Mouse (Mus musculus): ENCODE data around the gene Gli2. TPM values are rescaled to one million over a fixed set of nuclear protein-coding genes. Genes with fewer than 3 reads are reported as not detected.

The Gli2 gene
- polyA plus RNA-seq, 1 experiment from 2014 or later, result 11.6 TPM

- Histone ChIP-seq H3K4me1 (replicated peaks; ENCODE audit: control insufficient read depth, insufficient read depth, low read length) (0 out of 2 replicates have a peak, but pooled peaks cover 5% of the 10 kb centered on the region), H3K9me3 (ENCODE audit: control insufficient read depth, low read length) (no peaks in the 10 kb centered on the region), H3K4me2 (ENCODE audit: low read length) (peak overlapping the region; percentile 41), H3K27ac (ENCODE audit: low read depth) (no peak overlapping the region), H3K27me3 (replicated peaks; ENCODE audit: control insufficient read depth, insufficient read depth, low read length) (0 out of 2 replicates have a peak, but pooled peaks cover 6% of the 10 kb centered on the region), H3K4me3 (ENCODE audit: low read depth, low read length) (0 out of 2 replicates have a peak overlapping the region, but pooled peaks have one; percentile 0), H3K36me3 (ENCODE audit: control insufficient read depth, insufficient read depth, low read length) (no peaks in the 10 kb centered on the region), H3K9ac (ENCODE audit: low read length) (no peak overlapping the region)
- DNase-seq (ENCODE audit: low spot score) (peak; percentile 63), ATAC-seq (replicated peaks; ENCODE audit: low FRiP score, low TSS enrichment, low read depth) (peak; percentile 51; the same call in 1 of the 2 replicates)
- WGBS, result 25% methylated on average over 31 of the region's 31 CpGs
These were observed 227.8 kb downstream of the Gli2 start for GRCm38 (mm10) chr1:118825467-118826219.

GRCm38 (mm10) chr1:118825035-118825434 lies 228.4 kb downstream of the Gli2 start:
- Histone ChIP-seq H3K9ac (ENCODE audit: low read length) (no peak overlapping the region), H3K9me3 (ENCODE audit: control insufficient read depth, low read length) (no peaks in the 10 kb centered on the region), H3K4me3 (ENCODE audit: low read depth, low read length) (no peak overlapping the region), H3K27me3 (replicated peaks; ENCODE audit: control insufficient read depth, insufficient read depth, low read length) (0 out of 2 replicates have a peak, but pooled peaks cover 6% of the 10 kb centered on the region), H3K4me1 (replicated peaks; ENCODE audit: control insufficient read depth, insufficient read depth, low read length) (0 out of 2 replicates have a peak, but pooled peaks cover 5% of the 10 kb centered on the region), H3K36me3 (ENCODE audit: control insufficient read depth, insufficient read depth, low read length) (no peaks in the 10 kb centered on the region), H3K27ac (ENCODE audit: low read depth) (no peak overlapping the region), H3K4me2 (ENCODE audit: low read length) (no peak overlapping the region)
- DNase-seq (ENCODE audit: low spot score) (no peak), ATAC-seq (replicated peaks; ENCODE audit: low FRiP score, low TSS enrichment, low read depth) (peak; percentile 39; the same call in 1 of the 2 replicates)
- WGBS, result 49% methylated on average over 3 of the region's 3 CpGs

GRCm38 (mm10) chr1:118822258-118822657 lies 231.2 kb downstream of the Gli2 start:
- H3K36me3 ChIP-seq (ENCODE audit: control insufficient read depth, insufficient read depth, low read length), result no peaks in the 10 kb centered on the region
- H3K4me1 ChIP-seq (replicated peaks; ENCODE audit: control insufficient read depth, insufficient read depth, low read length), result 0 out of 2 replicates have a peak, but pooled peaks cover 5% of the 10 kb centered on the region
- no peak overlapping the region for H3K4me2 ChIP-seq (ENCODE audit: low read length)
- H3K9me3 ChIP-seq (ENCODE audit: control insufficient read depth, low read length), result 0 out of 2 replicates have a peak, but pooled peaks cover 3% of the 10 kb centered on the region
- H3K9ac ChIP-seq (ENCODE audit: low read length), result no peak overlapping the region
- DNase-seq (ENCODE audit: low spot score) (no peak), ATAC-seq (replicated peaks; ENCODE audit: low FRiP score, low TSS enrichment, low read depth) (no peak)
- H3K27ac ChIP-seq (ENCODE audit: low read depth), result no peak overlapping the region
- H3K27me3 ChIP-seq (replicated peaks; ENCODE audit: control insufficient read depth, insufficient read depth, low read length), result 0 out of 2 replicates have a peak, but pooled peaks cover 6% of the 10 kb centered on the region
- WGBS, result 94% methylated on average over 2 of the region's 2 CpGs
- no peak overlapping the region for H3K4me3 ChIP-seq (ENCODE audit: low read depth, low read length)

GRCm38 (mm10) chr1:118815015-118815414 lies 238.4 kb downstream of the Gli2 start:
- ATAC-seq (replicated peaks; ENCODE audit: low FRiP score, low TSS enrichment, low read depth), result no peak
- no peak overlapping the region for H3K27ac ChIP-seq (ENCODE audit: low read depth)
- H3K9me3 ChIP-seq (ENCODE audit: control insufficient read depth, low read length), result 0 out of 2 replicates have a peak, but pooled peaks cover 3% of the 10 kb centered on the region
- H3K4me1 ChIP-seq (replicated peaks; ENCODE audit: control insufficient read depth, insufficient read depth, low read length), result no peaks in the 10 kb centered on the region
- H3K27me3 ChIP-seq (replicated peaks; ENCODE audit: control insufficient read depth, insufficient read depth, low read length), result no peaks in the 10 kb centered on the region
- H3K36me3 ChIP-seq (ENCODE audit: control insufficient read depth, insufficient read depth, low read length), result no peaks in the 10 kb centered on the region
- H3K9ac ChIP-seq (ENCODE audit: low read length), result no peak overlapping the region
- DNase-seq (ENCODE audit: low spot score), result no peak
- H3K4me3 ChIP-seq (ENCODE audit: low read depth, low read length), result no peak overlapping the region
- no peak overlapping the region for H3K4me2 ChIP-seq (ENCODE audit: low read length)
- WGBS, result 88% methylated on average over 2 of the region's 2 CpGs

- no peaks in the 10 kb centered on the region for H3K9me3 ChIP-seq (ENCODE audit: control insufficient read depth, low read length)
- H3K36me3 ChIP-seq (ENCODE audit: control insufficient read depth, insufficient read depth, low read length), result no peaks in the 10 kb centered on the region
- H3K9ac ChIP-seq (ENCODE audit: low read length), result no peak overlapping the region
- H3K4me2 ChIP-seq (ENCODE audit: low read length), result no peak overlapping the region
- no peaks in the 10 kb centered on the region for H3K27me3 ChIP-seq (replicated peaks; ENCODE audit: control insufficient read depth, insufficient read depth, low read length)
- no peak for DNase-seq (ENCODE audit: low spot score)
- no peak for ATAC-seq (replicated peaks; ENCODE audit: low FRiP score, low TSS enrichment, low read depth)
- no peaks in the 10 kb centered on the region for H3K4me1 ChIP-seq (replicated peaks; ENCODE audit: control insufficient read depth, insufficient read depth, low read length)
- 61% methylated on average over 4 of the region's 4 CpGs for WGBS
- H3K27ac ChIP-seq (ENCODE audit: low read depth), result no peak overlapping the region
- no peak overlapping the region for H3K4me3 ChIP-seq (ENCODE audit: low read depth, low read length)
These were observed 243.1 kb downstream of the Gli2 start for GRCm38 (mm10) chr1:118810336-118810735.

- DNase-seq (ENCODE audit: low spot score) (no peak), ATAC-seq (replicated peaks; ENCODE audit: low FRiP score, low TSS enrichment, low read depth) (no peak)
- Histone ChIP-seq H3K9ac (ENCODE audit: low read length) (no peak overlapping the region), H3K36me3 (ENCODE audit: control insufficient read depth, insufficient read depth, low read length) (no peaks in the 10 kb centered on the region), H3K4me3 (ENCODE audit: low read depth, low read length) (no peak overlapping the region), H3K27me3 (replicated peaks; ENCODE audit: control insufficient read depth, insufficient read depth, low read length) (no peaks in the 10 kb centered on the region), H3K9me3 (ENCODE audit: control insufficient read depth, low read length) (no peaks in the 10 kb centered on the region), H3K27ac (ENCODE audit: low read depth) (no peak overlapping the region), H3K4me2 (ENCODE audit: low read length) (no peak overlapping the region), H3K4me1 (replicated peaks; ENCODE audit: control insufficient read depth, insufficient read depth, low read length) (no peaks in the 10 kb centered on the region)
- 96% methylated on average over 3 of the region's 3 CpGs for WGBS
These were observed 246.7 kb downstream of the Gli2 start for GRCm38 (mm10) chr1:118806727-118807126.

- Histone ChIP-seq H3K27ac (ENCODE audit: low read depth) (no peak overlapping the region), H3K27me3 (replicated peaks; ENCODE audit: control insufficient read depth, insufficient read depth, low read length) (no peaks in the 10 kb centered on the region), H3K4me3 (ENCODE audit: low read depth, low read length) (no peak overlapping the region), H3K9me3 (ENCODE audit: control insufficient read depth, low read length) (no peaks in the 10 kb centered on the region), H3K36me3 (ENCODE audit: control insufficient read depth, insufficient read depth, low read length) (no peaks in the 10 kb centered on the region), H3K4me2 (ENCODE audit: low read length) (no peak overlapping the region), H3K4me1 (replicated peaks; ENCODE audit: control insufficient read depth, insufficient read depth, low read length) (no peaks in the 10 kb centered on the region), H3K9ac (ENCODE audit: low read length) (no peak overlapping the region)
- WGBS, result 74% methylated on average over 5 of the region's 5 CpGs
- DNase-seq (ENCODE audit: low spot score), result no peak
- ATAC-seq (replicated peaks; ENCODE audit: low FRiP score, low TSS enrichment, low read depth), result no peak
These were observed 251.3 kb downstream of the Gli2 start for GRCm38 (mm10) chr1:118802166-118802565.

GRCm38 (mm10) chr1:118799322-118800116 lies 253.9 kb downstream of the Gli2 start:
- no peak overlapping the region for H3K27ac ChIP-seq (ENCODE audit: low read depth)
- no peak overlapping the region for H3K4me3 ChIP-seq (ENCODE audit: low read depth, low read length)
- H3K4me2 ChIP-seq (ENCODE audit: low read length), result no peak overlapping the region
- no peak for DNase-seq (ENCODE audit: low spot score)
- H3K27me3 ChIP-seq (replicated peaks; ENCODE audit: control insufficient read depth, insufficient read depth, low read length), result no peaks in the 10 kb centered on the region
- no peaks in the 10 kb centered on the region for H3K36me3 ChIP-seq (ENCODE audit: control insufficient read depth, insufficient read depth, low read length)
- H3K9ac ChIP-seq (ENCODE audit: low read length), result no peak overlapping the region
- H3K9me3 ChIP-seq (ENCODE audit: control insufficient read depth, low read length), result no peaks in the 10 kb centered on the region
- H3K4me1 ChIP-seq (replicated peaks; ENCODE audit: control insufficient read depth, insufficient read depth, low read length), result no peaks in the 10 kb centered on the region
- ATAC-seq (replicated peaks; ENCODE audit: low FRiP score, low TSS enrichment, low read depth), result no peak
- WGBS, result 73% methylated on average over 7 of the region's 7 CpGs

Measured in intestine, embryonic 14.5 days (tissue).